Mouse (Mus musculus) liver, embryonic 14.5 days (tissue): ENCODE data around the gene Lmo3.

Experiments
- CTCF ChIP-seq: IDR thresholded peaks from 2 replicates; pipeline ENCODE4 v1.5.1; 2016; ENCODE audit warnings: antibody characterized with exemption, low read depth, control low read depth
- EP300 ChIP-seq: IDR thresholded peaks from 2 replicates; pipeline ENCODE4 v1.6.1; 2016; ENCODE audit warnings: antibody characterized with exemption, low read depth

- TF ChIP-seq CTCF (no peak), EP300 (no peak)
Observed at GRCm38 (mm10) chr6:138419871-138420535, 161.8 kb downstream of the Lmo3 start.
